Mouse (Mus musculus) ES-E14 (cell line): ENCODE data around the gene Gm20458. TPM values are rescaled to one million over a fixed set of nuclear protein-coding genes. Genes with fewer than 3 reads are reported as not detected.

Experiments used
- DNase-seq: peaks from one replicate; pipeline ENCODE4 v3.0.0-alpha.2; 2013; ENCODE audit warnings: low read depth, low spot score
- H3K27ac ChIP-seq: 2 replicates; pipeline ENCODE4 v1.5.1; 2012; ENCODE audit warnings: low read depth, mild to moderate bottlenecking, low read length, moderate library complexity, mixed read lengths; ENCODE audit not compliant: poor library complexity, insufficient read depth, severe bottlenecking
- H3K36me3 ChIP-seq: 2 replicates; pipeline ENCODE4 v1.6.1; 2012; ENCODE audit warnings: mild to moderate bottlenecking, low read length, moderate library complexity, mixed read lengths; ENCODE audit not compliant: control insufficient read depth, poor library complexity, insufficient read depth, severe bottlenecking
- H3K4me1 ChIP-seq, 2 experiments: fragments of 150-350 bp in 1 of 2; sonication (generic) in 1 of 2; 2 replicates each; pipeline ENCODE4 v1.6.1; 2012; ENCODE audit warnings: low read length in 2 of 2, mild to moderate bottlenecking in 1 of 2, mixed read lengths in 1 of 2; ENCODE audit not compliant: control insufficient read depth in 2 of 2, insufficient read depth in 2 of 2, poor library complexity in 1 of 2
- H3K4me3 ChIP-seq, 2 experiments: fragments of 150-350 bp in 1 of 2; sonication (generic) in 1 of 2; 2 replicates each; pipeline ENCODE4 v1.5.1; 2012; ENCODE audit warnings: low read length in 2 of 2, low read depth in 1 of 2, mild to moderate bottlenecking in 1 of 2, mixed read lengths in 1 of 2; ENCODE audit not compliant: insufficient read depth in 1 of 2, poor library complexity in 1 of 2, severe bottlenecking in 1 of 2
- H3K9ac ChIP-seq: 2 replicates; pipeline ENCODE4 v1.6.1; 2012; ENCODE audit warnings: low read depth, mild to moderate bottlenecking, low read length, mixed read lengths; ENCODE audit not compliant: poor library complexity, insufficient read depth, severe bottlenecking
- H3K9me3 ChIP-seq: fragments of 150-350 bp; sonication (generic); 2 replicates; pipeline ENCODE4 v1.6.1; 2012; ENCODE audit warnings: low read depth, mild to moderate bottlenecking, low read length; ENCODE audit not compliant: control insufficient read depth, insufficient read depth
- CHD2 ChIP-seq: IDR thresholded peaks from 2 replicates; pipeline ENCODE4 v1.6.1; 2014; ENCODE audit warnings: mild to moderate bottlenecking, low read depth, low read length, inconsistent platforms
- HCFC1 ChIP-seq: IDR thresholded peaks from 2 replicates; pipeline ENCODE4 v1.6.1; 2012; ENCODE audit warnings: low read length, inconsistent platforms, borderline replicate concordance; ENCODE audit not compliant: insufficient read depth
- MAFK ChIP-seq: IDR thresholded peaks from 2 replicates; pipeline ENCODE4 v1.6.1; 2014; ENCODE audit warnings: mild to moderate bottlenecking, low read depth, low read length, inconsistent platforms; ENCODE audit not compliant: insufficient read depth
- ZC3H11A ChIP-seq: IDR thresholded peaks from 2 replicates; pipeline ENCODE4 v1.6.1; 2012; ENCODE audit warnings: low read depth, mild to moderate bottlenecking, inconsistent platforms, low read length, borderline replicate concordance
- ZNF384 ChIP-seq: IDR thresholded peaks from 2 replicates; pipeline ENCODE4 v1.6.1; 2012; ENCODE audit warnings: low read depth, low read length, inconsistent platforms
- in situ Hi-C, 2 experiments: fragments of 600-800 bp; cut with MboI; formaldehyde crosslinking; loops; one replicate each; pipeline ENCODE4 v1.15.1; 2025; ENCODE audit warnings: low sequenced_read_pairs in 2 of 2, inconsistent platforms in 1 of 2; ENCODE audit not compliant: unreplicated experiment in 2 of 2
- total RNA-seq: library from RNA; depleted of rRNA; stranded (reverse); fragments of 300-350 nt; gene quantifications from 2 replicates; pipeline ENCODE4 v1.2.3, GENCODE M21; 2012; rRNA removed

Gene Gm20458
- 2.1 TPM in 1 of 2 replicates, not detected in the other for total RNA-seq

DNA sequence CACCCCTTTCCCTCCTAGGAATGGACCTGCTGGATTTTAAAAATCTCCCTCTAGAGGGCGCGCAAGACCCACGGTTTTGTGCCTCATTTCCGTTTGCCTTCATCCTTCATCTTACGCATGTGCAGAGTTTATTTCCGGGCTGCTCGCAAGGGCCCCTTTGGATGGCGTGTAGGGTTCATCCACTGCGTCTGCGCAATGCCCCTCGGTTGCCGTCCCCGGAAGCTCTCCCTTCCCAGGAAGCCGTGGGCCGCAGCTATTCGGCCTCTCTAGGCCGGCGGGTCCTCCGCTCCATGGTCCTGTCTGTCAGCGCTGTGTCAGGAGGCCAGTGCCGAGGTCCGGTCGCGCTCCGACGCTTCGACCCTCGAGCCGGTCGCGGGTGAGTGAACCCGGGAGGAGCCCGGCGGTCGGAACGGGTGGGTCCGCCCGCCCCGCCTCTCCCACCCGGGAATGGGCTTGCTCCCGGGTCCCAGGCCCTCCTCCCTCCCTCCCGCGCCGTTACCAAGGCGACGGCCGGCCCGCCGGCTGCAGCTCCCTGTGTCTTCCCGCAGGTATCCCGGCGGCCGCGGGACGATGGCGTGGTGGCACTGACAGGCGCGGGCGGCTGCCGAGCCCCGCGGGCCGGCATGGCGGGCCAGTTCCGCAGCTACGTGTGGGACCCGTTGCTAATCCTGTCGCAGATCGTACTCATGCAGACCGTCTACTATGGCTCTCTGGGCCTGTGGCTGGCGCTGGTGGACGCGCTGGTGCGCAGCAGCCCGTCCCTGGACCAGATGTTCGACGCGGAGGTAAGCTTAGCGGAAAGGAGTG is at the start of gene Gm20458:
Gene Gm20458, plus strand, starts transcription at position 223 of the 807 bp plus-strand sequence.
- peaks cover 7% of the 10 kb centered on the region for H3K36me3 ChIP-seq
- no peak for TF ChIP-seq ZNF384
- no peak for TF ChIP-seq ZC3H11A
- TF ChIP-seq CHD2: no peak
- peak; percentile 91 for TF ChIP-seq HCFC1
- no peak for TF ChIP-seq MAFK
- H3K4me3 ChIP-seq: peak within 1 kb of the TSS; percentile 68 to 79
- H3K9me3 ChIP-seq: no peaks in the 10 kb centered on the region
- in situ Hi-C loops: no loop called here
- peak within 1 kb of the TSS; percentile 11; the same call in 1 of the 2 replicates for H3K27ac ChIP-seq
- H3K9ac ChIP-seq: peak within 1 kb of the TSS; percentile 88
- H3K4me1 ChIP-seq: peaks cover 5 to 16% of the 10 kb centered on the region in 2 experiments; a peak in 2 of 4 replicates
- DNase-seq: peak; percentile 93

DNA sequence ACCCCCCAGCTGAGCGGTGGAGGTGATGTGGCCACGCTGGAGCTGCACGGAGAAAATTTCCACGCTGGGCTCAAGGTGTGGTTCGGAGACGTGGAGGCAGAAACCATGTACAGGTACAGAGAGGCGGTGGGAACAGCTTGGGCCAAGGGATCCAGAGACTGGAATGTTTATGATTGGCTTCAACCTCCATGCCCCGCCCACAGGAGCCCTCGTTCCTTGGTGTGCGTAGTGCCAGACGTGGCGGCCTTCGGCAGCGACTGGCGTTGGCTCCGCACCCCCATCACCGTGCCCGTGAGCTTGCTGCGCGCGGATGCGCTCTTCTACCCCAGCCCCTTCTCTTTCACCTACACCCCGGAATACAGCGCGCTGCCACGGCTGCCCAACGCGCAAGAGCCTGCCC is 46.6 kb upstream of the Gm20458 start:
- TF ChIP-seq HCFC1: no peak
- TF ChIP-seq MAFK: no peak
- no peak for TF ChIP-seq ZNF384
- no peak for TF ChIP-seq CHD2
- TF ChIP-seq ZC3H11A: no peak
- peak overlapping the region; percentile 45; the same call in 1 of the 2 replicates for H3K9ac ChIP-seq
- peak overlapping the region; percentile 48 to 54; a peak in 3 of 4 replicates for H3K4me3 ChIP-seq
- H3K36me3 ChIP-seq: no peaks in the 10 kb centered on the region
- no peaks in the 10 kb centered on the region for H3K9me3 ChIP-seq
- in situ Hi-C loops: no loop called here
- peaks cover 1 to 11% of the 10 kb centered on the region in 2 experiments; a peak in 1 of 4 replicates for H3K4me1 ChIP-seq
- H3K27ac ChIP-seq: no peak overlapping the region
- no peak for DNase-seq

DNA sequence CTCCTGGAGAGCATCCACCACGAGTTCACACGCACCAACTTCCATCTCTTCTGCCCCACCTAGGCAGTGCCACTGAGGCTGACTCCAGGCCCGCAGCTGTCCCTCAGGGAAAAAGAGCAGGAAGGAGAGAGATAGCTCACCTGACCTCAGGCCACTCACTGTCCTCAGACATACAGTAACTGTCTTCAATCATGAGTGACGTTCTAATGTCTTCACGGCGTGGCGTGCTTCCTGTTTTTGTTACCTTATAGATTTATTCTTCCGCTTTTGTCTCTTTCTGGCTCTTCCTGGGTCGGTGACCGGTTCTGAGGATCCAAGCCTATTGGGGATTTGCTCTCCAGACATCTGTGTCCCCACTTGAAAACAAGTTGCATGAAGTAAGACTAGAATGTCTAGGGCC is 46.2 kb upstream of the Gm20458 start:
- in situ Hi-C loops: no loop called here
- Histone ChIP-seq H3K9ac (0 out of 2 replicates have a peak overlapping the region, but pooled peaks have one; percentile 9), H3K4me3 (peak overlapping the region; percentile 48 to 54; a peak in 3 of 4 replicates), H3K4me1 (peaks cover 1 to 11% of the 10 kb centered on the region in 2 experiments; a peak in 1 of 4 replicates), H3K9me3 (no peaks in the 10 kb centered on the region), H3K27ac (no peak overlapping the region), H3K36me3 (no peaks in the 10 kb centered on the region)
- TF ChIP-seq ZNF384 (no peak), HCFC1 (no peak), CHD2 (no peak), MAFK (no peak), ZC3H11A (no peak)
- DNase-seq: no peak

DNA sequence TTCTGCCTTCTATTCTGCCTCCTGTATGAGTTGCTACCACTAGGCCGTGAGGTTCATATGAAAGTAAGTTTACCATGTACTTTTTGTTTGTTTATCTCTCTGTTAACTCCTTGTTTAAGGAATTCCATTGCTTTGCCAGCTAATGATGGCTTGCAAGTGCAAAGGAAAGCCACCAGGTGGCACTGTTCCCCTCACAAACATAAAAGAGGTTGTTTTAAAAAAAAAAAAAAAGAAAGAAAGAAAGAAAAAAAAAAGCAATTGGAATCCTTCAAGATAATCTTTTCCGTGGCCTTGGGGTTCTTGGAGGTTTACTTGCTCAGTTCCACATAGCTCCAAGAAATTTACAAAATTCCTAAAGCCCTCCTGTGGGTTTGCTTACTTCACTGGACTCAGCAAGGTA is 43.6 kb upstream of the Gm20458 start:
- DNase-seq: no peak
- no peaks in the 10 kb centered on the region for H3K9me3 ChIP-seq
- in situ Hi-C loops: no loop called here
- H3K27ac ChIP-seq: no peak overlapping the region
- H3K9ac ChIP-seq: no peak overlapping the region
- H3K4me3 ChIP-seq: no peak overlapping the region
- no peaks in the 10 kb centered on the region for H3K36me3 ChIP-seq
- peaks cover 1 to 11% of the 10 kb centered on the region in 2 experiments; a peak in 1 of 4 replicates for H3K4me1 ChIP-seq
- no peak for TF ChIP-seq HCFC1
- no peak for TF ChIP-seq ZC3H11A
- no peak for TF ChIP-seq MAFK
- TF ChIP-seq CHD2: no peak
- TF ChIP-seq ZNF384: peak; percentile 97
